Mouse (Mus musculus) limb, embryonic 14.5 days (tissue): ENCODE results near the gene Emc8. TPM values are rescaled to one million over a fixed set of nuclear protein-coding genes. Genes with fewer than 3 reads are reported as not detected.
A peak's percentile ranks its signal among the peaks of the same experiment; 100 is the strongest.
"Not testable (repeated sequence)": the region's sequence is repeated elsewhere in the genome, so short reads cannot be mapped to it uniquely, and the experiment has no call there.

Source experiments
- ATAC-seq: fragments of 200-750 bp; cut with Nextera tagmentation; 2 replicates; pipeline ENCODE4 v1.8.0; 2017; ENCODE audit warnings: low read depth, moderate number of reproducible peaks, moderate TSS enrichment; ENCODE audit not compliant: low FRiP score
- DNase-seq: peaks from one replicate; pipeline ENCODE4 v3.0.0-alpha.2; 2015; ENCODE audit warnings: low spot score
- H3K27ac ChIP-seq: fragments of 300-500 bp; sonication (generic); replicated peaks from 2 replicates; pipeline ENCODE4 v1.5.1; 2014; ENCODE audit warnings: low read depth, mild to moderate bottlenecking, low read length, moderate library complexity, mixed read lengths
- H3K27me3 ChIP-seq: fragments of 300-500 bp; sonication (generic); 2 replicates; pipeline ENCODE4 v1.6.1; 2014; ENCODE audit warnings: low read length, mixed read lengths; ENCODE audit not compliant: control insufficient read depth, insufficient read depth
- H3K36me3 ChIP-seq: fragments of 300-500 bp; sonication (generic); 2 replicates; pipeline ENCODE4 v1.6.1; 2014; ENCODE audit warnings: mild to moderate bottlenecking, low read length, moderate library complexity, mixed read lengths; ENCODE audit not compliant: control insufficient read depth, insufficient read depth
- H3K4me1 ChIP-seq: fragments of 300-500 bp; sonication (generic); 2 replicates; pipeline ENCODE4 v1.6.1; 2014; ENCODE audit warnings: antibody characterized with exemption, low read length, mixed read lengths; ENCODE audit not compliant: control insufficient read depth, insufficient read depth
- H3K4me2 ChIP-seq: fragments of 300-500 bp; sonication (generic); replicated peaks from 2 replicates; pipeline ENCODE4 v1.6.1; 2014; ENCODE audit warnings: low read depth, mild to moderate bottlenecking, low read length, moderate library complexity; ENCODE audit not compliant: severe bottlenecking
- H3K4me3 ChIP-seq: fragments of 300-500 bp; sonication (generic); replicated peaks from 2 replicates; pipeline ENCODE4 v1.5.1; 2014; ENCODE audit warnings: low read length
- H3K9ac ChIP-seq: fragments of 300-500 bp; sonication (generic); 2 replicates; pipeline ENCODE4 v1.6.1; 2014; ENCODE audit warnings: mild to moderate bottlenecking, low read depth, low read length, moderate library complexity; ENCODE audit not compliant: severe bottlenecking
- H3K9me3 ChIP-seq: fragments of 300-500 bp; sonication (generic); 2 replicates; pipeline ENCODE4 v1.6.1; 2016; ENCODE audit warnings: low read length; ENCODE audit not compliant: control insufficient read depth
- POLR2A ChIP-seq: fragments of 200-500 bp; IDR thresholded peaks from 2 replicates; pipeline ENCODE4 v1.8.0; 2012; ENCODE audit warnings: inconsistent platforms, mild to moderate bottlenecking, moderate library complexity, borderline replicate concordance; ENCODE audit not compliant: insufficient read depth, insufficient read length; ENCODE audit errors: extremely low read depth
- WGBS: fragments of 180-500 bp; shearing (Covaris S2); extraction: QIAGEN DNeasy Blood & Tissue Kit; methylation state at CpG from one replicate; pipeline ENCODE4 v1.1.7; 2014; 5-methylcytosine and 5-hydroxymethylcytosine counted together
- polyA plus RNA-seq, 2 experiments: library from polyadenylated mRNA; depleted of rRNA in 1 of 2; stranded (reverse) in 1 of 2; unstranded in 1 of 2; fragments of >200 nt; fragmentation: Nextera tagmentation in 1 of 2; extraction: Ambion mirVana in 1 of 2; gene quantifications; 2 replicates each; pipeline versions ENCODE4 v1.2.1 to v1.2.3; 2012 to 2014

The Emc8 gene
- polyA plus RNA-seq, 2 experiments, result 109 to 238 TPM

GRCm38 (mm10) chr8:120686051-120686450, 17.7 kb upstream of the Emc8 start:
- no peak overlapping the region for H3K27ac ChIP-seq
- no peak overlapping the region for H3K9ac ChIP-seq
- 84% methylated on average over 13 of the region's 13 CpGs for WGBS
- H3K4me1 ChIP-seq, result no peaks in the 10 kb centered on the region
- H3K4me3 ChIP-seq, result no peak overlapping the region
- no peaks in the 10 kb centered on the region for H3K9me3 ChIP-seq
- no peak for ATAC-seq
- H3K27me3 ChIP-seq, result no peaks in the 10 kb centered on the region
- H3K36me3 ChIP-seq, result no peaks in the 10 kb centered on the region
- TF ChIP-seq POLR2A, result no peak
- no peak for DNase-seq
- no peak overlapping the region for H3K4me2 ChIP-seq

- no peak overlapping the region for H3K4me3 ChIP-seq
- H3K4me1 ChIP-seq, result no peaks in the 10 kb centered on the region
- no peak for DNase-seq
- H3K36me3 ChIP-seq, result no peaks in the 10 kb centered on the region
- no peaks in the 10 kb centered on the region for H3K27me3 ChIP-seq
- no peak overlapping the region for H3K9ac ChIP-seq
- no peak overlapping the region for H3K27ac ChIP-seq
- ATAC-seq, result no peak
- H3K4me2 ChIP-seq, result no peak overlapping the region
- TF ChIP-seq POLR2A, result no peak
- H3K9me3 ChIP-seq, result no peaks in the 10 kb centered on the region
- WGBS, result 77% methylated on average over 8 of the region's 8 CpGs
These were observed 17.2 kb upstream of the Emc8 start for GRCm38 (mm10) chr8:120685591-120685990.

DNA sequence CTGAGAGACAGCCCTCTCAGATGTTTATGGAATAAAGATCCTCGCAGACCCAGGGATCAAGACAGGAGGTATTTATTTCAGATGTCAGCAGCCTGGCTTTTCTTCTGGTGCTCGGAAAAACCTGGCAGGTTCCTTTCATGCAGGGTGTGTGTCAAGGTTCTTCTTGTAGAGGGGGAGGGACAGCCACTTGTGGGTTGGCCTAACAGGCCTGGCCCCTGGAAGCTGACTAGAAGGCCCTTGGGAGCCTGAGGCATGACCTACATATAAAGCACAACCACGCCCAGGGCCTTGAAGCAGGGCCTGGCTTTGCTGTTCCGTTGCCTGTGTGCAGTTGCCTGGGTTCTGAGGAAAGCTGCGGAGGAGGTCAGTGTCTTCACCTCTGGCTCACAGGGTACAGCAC, 16.7 kb upstream of the Emc8 start:
- DNase-seq (no peak), ATAC-seq (peak; percentile 23; the same call in 1 of the 2 replicates)
- no peak overlapping the region for H3K27ac ChIP-seq
- H3K27me3 ChIP-seq, result no peaks in the 10 kb centered on the region
- no peak overlapping the region for H3K4me3 ChIP-seq
- H3K4me1 ChIP-seq, result no peaks in the 10 kb centered on the region
- TF ChIP-seq POLR2A, result no peak
- no peak overlapping the region for H3K4me2 ChIP-seq
- H3K9me3 ChIP-seq, result no peaks in the 10 kb centered on the region
- 37% methylated on average over 5 of the region's 5 CpGs for WGBS
- H3K36me3 ChIP-seq, result no peaks in the 10 kb centered on the region
- no peak overlapping the region for H3K9ac ChIP-seq

- Histone ChIP-seq H3K4me2 (no peak overlapping the region), H3K27me3 (no peaks in the 10 kb centered on the region), H3K27ac (no peak overlapping the region), H3K4me3 (no peak overlapping the region), H3K36me3 (no peaks in the 10 kb centered on the region), H3K9ac (no peak overlapping the region), H3K4me1 (no peaks in the 10 kb centered on the region), H3K9me3 (no peaks in the 10 kb centered on the region)
- DNase-seq (no peak), ATAC-seq (no peak)
- TF ChIP-seq POLR2A, result no peak
- WGBS, result 55% methylated on average over 5 of the region's 5 CpGs
These were observed 15.7 kb upstream of the Emc8 start for GRCm38 (mm10) chr8:120684082-120684481.

- H3K27ac ChIP-seq, result no peak overlapping the region
- no peak overlapping the region for H3K4me3 ChIP-seq
- H3K4me2 ChIP-seq, result no peak overlapping the region
- DNase-seq (peak; percentile 47), ATAC-seq (peak; percentile 50)
- H3K27me3 ChIP-seq, result no peaks in the 10 kb centered on the region
- no peak overlapping the region for H3K9ac ChIP-seq
- no peaks in the 10 kb centered on the region for H3K36me3 ChIP-seq
- H3K4me1 ChIP-seq, result no peaks in the 10 kb centered on the region
- TF ChIP-seq POLR2A, result no peak
- WGBS, result 20% methylated on average over 10 of the region's 10 CpGs
- H3K9me3 ChIP-seq, result no peaks in the 10 kb centered on the region
These were observed 15.2 kb upstream of the Emc8 start for GRCm38 (mm10) chr8:120683602-120684001.

- H3K9ac ChIP-seq, result no peak overlapping the region
- 73% methylated on average over 10 of the region's 10 CpGs for WGBS
These were observed 12.7 kb upstream of the Emc8 start for GRCm38 (mm10) chr8:120681113-120681512.

DNA sequence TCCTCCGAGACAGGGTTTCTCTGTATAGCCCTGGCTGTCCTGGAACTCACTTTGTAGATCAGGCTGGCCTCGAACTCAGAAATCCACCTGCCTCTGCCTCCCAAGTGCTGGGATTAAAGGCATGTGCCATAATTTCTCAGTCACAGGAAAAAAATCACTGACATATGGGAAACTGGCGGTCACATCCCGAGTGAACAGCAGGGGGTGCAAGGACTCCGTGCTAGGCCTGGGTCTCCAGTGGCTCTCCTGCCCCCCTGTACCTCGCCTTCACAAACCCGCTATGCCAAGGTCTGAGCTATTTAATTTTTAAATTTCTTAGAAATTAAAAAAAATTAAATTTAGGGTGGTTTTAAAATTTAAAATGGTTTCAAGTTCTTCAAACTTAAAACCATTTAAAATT, 12.0 kb upstream of the Emc8 start:
- not testable (repeated sequence) for H3K9ac ChIP-seq, H3K4me2 ChIP-seq, H3K4me3 ChIP-seq, ATAC-seq, H3K4me1 ChIP-seq, H3K9me3 ChIP-seq, H3K27ac ChIP-seq, H3K27me3 ChIP-seq, H3K36me3 ChIP-seq
- peak; percentile 39 for DNase-seq
- 62% methylated on average over 7 of the region's 7 CpGs for WGBS

More at GRCm38 (mm10) chr8:120681113-120681512, 12.7 kb upstream of the Emc8 start:
- DNase-seq (no peak), ATAC-seq (no peak)
- Histone ChIP-seq H3K27ac (no peak overlapping the region), H3K27me3 (no peaks in the 10 kb centered on the region), H3K36me3 (peaks cover 3% of the 10 kb centered on the region; the same call in 1 of the 2 replicates), H3K4me3 (no peak overlapping the region), H3K4me1 (no peaks in the 10 kb centered on the region), H3K4me2 (no peak overlapping the region), H3K9me3 (no peaks in the 10 kb centered on the region)
- no peak for TF ChIP-seq POLR2A
